Mouse (Mus musculus): Measurements from ENCODE around the gene Sars.

DNA sequence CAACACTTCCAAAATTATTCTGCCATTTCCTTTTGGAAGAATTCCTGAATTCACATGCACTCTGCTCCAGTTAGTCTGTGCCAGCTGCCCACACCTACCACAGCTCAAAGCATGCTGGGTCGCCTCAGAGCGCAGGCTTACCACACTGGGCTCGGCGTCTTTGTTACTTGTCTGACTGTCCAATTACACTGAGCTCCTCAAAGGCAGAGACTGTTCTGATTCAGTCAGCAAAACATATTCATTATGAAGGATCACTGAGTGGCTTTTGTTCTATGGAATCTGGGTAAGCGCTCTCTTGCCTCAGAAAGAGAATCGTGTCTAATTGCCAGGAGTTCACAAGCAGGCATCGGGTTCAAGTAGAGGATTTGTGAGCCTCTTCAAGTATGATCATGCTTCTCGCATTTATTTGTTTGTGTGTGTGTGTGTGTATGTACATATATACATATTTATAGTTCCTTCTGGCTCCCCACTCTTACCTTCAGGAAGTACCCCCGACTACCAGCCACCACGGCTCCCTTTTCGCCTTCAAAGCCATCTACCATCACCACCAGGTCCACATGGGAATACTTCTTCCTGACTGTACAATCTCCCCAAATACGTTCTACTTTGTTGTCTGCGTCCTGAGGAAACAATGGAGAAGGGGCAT lies 12.3 kb downstream of the Sars start:
- TF ChIP-seq CTCF (IDR thresholded peaks at IDR 0.05; ENCODE audit: control insufficient read depth, insufficient read depth, insufficient read length), result no peak
- TF ChIP-seq USF1 (IDR thresholded peaks at IDR 0.05; ENCODE audit: low read depth), result no peak
- no peak for TF ChIP-seq MAX (IDR thresholded peaks at IDR 0.05)
- no peak for TF ChIP-seq MYOD1 (IDR thresholded peaks at IDR 0.05; ENCODE audit: control insufficient read depth, insufficient read length, low read depth)
- TF ChIP-seq MYOG (IDR thresholded peaks at IDR 0.05; ENCODE audit: control insufficient read depth, extremely low read depth, insufficient read length), result no peak

All from C2C12 (cell line).